Mouse (Mus musculus): ENCODE results near the gene Tex264.
A peak's percentile ranks its signal among the peaks of the same experiment; 100 is the strongest.

Tex264 gene

DNA sequence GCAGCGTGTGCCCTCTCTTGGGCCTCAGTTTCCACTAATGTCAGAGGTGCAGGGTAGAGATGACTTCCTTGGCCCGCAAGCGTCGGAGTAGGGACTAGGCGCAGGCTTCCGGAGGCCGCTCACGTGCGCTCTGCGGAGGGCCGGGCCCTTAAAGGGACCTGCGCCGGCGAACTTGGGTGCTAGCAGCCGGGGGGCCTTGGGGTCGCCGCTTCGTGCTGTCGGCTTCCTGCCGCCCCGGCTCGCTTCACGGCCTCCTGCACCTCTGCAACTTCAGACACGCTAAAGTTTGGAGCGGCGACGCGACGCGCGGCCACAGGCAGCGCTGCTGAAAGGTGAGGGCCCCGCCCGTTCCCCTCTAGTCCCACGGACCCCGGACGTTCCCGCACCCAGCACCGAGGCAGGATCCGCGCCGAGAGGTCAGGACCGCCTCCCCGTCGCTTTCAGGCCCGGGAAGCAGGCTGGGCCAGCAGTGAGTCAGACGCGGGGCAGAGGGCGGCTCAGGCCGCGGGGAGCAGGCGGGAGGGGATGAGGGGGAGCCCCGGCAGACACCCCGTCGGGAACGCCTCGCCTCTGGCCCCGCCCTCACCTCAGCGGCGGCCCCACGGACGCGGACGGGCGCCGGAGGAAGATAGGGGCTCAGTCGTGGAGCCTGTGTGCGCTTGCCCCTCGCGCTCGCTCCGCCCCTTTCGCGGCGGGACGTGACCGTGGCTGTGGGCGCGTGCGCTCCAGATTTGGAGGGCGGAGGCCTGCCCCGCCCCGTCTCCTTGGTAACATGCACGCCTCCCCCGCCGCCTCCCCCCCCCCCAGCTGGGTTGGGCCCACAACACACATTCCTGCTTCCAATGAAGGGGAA, at the start of gene Tex264:
Tex264 (minus strand) TSS at position 679 of the 853 bp plus-strand sequence.
- peak; percentile 92 for DNase-seq (ENCODE audit: low read depth)

- DNase-seq (ENCODE audit: low read depth), result no peak
Observed at GRCm38 (mm10) chr9:106733690-106734089, 48.0 kb upstream of the Tex264 start.

DNA sequence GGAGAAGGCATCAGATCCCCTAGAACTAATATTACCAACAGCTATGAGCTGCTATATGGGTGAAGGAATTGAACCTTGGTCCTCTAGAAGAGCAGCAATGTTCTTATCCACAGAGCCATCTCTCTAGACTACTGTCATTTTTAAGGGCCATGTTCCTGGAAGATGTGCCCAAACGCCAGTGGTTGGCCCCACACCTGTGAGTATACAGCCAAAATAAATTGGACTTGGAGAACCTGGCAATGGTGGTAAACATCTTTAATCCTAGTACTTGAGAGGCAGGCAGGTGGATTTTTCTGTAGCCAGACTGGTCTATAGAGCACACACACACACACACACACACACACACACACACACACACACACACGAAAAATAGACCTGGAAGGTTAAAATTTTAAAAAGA, 43.7 kb upstream of the Tex264 start:
- no peak for DNase-seq (ENCODE audit: low read depth)

DNA sequence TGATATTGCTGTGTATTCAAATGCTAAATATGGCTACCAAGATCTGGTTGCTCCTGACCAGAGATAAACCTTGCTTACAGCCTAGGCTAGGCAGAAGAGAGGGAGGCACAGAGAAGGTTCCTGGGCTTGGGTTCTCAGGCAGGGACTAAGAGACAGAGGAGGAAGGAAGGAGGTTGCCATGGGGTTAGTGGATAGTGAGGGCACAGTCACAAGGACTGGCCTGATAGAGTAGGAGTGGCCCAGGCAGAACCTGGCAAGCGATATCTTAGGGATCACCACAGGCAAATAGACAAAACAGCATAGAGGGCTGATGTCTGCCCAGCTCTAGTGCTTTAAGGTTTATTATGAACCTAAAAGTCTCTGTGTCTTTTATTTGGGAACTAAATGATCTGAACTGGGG, 41.2 kb upstream of the Tex264 start:
- no peak for DNase-seq (ENCODE audit: low read depth)

GRCm38 (mm10) chr9:106725435-106725834, 39.7 kb upstream of the Tex264 start:
- DNase-seq (ENCODE audit: low read depth), result no peak

GRCm38 (mm10) chr9:106724864-106725263, 39.1 kb upstream of the Tex264 start:
- no peak for DNase-seq (ENCODE audit: low read depth)

DNA sequence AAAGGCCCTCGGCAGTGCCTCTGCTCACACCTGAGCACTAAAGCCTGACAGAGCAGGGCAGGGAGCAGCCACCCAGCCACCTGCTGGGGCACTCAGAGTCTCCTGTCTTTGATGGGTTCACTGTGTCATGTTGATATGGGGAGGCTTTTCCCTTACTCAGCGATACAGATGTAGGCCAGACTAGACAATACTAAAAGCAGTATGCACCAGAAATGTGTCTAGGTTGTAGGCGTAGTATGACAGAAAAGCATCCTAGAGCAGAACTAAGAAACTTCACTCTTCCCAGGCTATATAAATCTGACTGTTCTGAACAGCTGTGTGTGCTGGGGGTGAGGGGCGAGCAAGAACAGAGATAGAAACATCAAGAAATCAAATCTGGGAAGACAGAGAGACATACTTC, 31.0 kb upstream of the Tex264 start:
- no peak for DNase-seq (ENCODE audit: low read depth)

DNA sequence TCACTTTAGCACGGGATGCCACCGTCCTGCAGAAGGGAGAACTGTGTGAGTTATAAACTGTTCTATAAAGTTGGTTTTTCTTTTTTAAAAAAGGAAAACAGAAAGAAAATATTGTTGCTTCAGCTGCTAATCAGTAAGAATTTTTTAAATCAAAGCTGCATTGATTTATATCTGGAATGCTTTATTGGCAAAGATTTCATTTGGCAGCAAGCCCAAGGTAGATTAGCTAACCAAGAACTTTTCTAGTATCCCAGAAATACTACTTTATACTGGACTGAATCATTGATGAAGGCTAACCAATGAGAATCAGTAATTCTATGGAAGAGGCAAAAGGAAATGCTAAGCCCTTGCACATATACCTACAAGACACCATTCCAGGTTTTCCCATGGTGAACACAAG, 30.5 kb upstream of the Tex264 start:
- DNase-seq (ENCODE audit: low read depth), result no peak

DNA sequence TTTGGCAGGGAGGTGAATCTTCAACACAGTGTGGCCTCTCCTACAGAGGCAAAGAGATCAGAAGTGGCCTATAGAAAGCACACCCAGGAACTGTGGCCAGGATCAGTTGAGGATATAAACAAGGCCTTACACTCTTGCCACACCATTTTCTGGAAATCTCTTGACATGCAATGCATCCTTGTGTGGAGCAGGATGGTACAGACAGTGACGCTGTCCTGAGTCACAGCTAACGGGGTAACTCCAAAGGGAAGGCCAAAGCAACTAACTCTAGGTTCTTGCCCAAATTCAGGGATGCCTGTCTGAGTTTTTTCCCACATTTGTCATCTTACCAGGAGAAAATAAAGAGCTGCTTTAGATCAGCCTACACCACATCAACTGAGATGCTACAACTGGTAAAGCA, 26.7 kb upstream of the Tex264 start:
- DNase-seq (ENCODE audit: low read depth), result no peak

GRCm38 (mm10) chr9:106692973-106693481, 7.3 kb upstream of the Tex264 start:
- DNase-seq (ENCODE audit: low read depth), result no peak

- no peak for DNase-seq (ENCODE audit: low read depth)
Observed at GRCm38 (mm10) chr9:106688834-106689233, 3.1 kb upstream of the Tex264 start.

GRCm38 (mm10) chr9:106686983-106687650, 1.4 kb upstream of the Tex264 start:
- DNase-seq (ENCODE audit: low read depth), result peak; percentile 82

DNA sequence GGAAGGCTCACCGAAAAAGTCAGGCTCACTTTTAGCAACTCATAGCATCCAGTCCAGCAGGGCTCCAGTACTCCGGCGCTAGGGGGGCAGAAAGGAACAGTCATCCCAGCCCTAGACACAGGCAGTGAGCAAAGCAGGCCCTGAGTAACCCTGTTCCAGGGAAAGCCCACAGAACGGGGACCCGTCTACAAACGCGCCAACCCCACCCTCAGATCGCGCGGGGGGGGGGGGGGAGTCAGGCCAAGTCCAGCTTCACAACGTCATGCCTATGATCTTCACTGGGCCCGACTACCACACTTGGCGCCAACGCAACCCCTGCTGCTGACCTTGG, 844 bp downstream of the Tex264 start:
- peak; percentile 41 for DNase-seq (ENCODE audit: low read depth)

DNA sequence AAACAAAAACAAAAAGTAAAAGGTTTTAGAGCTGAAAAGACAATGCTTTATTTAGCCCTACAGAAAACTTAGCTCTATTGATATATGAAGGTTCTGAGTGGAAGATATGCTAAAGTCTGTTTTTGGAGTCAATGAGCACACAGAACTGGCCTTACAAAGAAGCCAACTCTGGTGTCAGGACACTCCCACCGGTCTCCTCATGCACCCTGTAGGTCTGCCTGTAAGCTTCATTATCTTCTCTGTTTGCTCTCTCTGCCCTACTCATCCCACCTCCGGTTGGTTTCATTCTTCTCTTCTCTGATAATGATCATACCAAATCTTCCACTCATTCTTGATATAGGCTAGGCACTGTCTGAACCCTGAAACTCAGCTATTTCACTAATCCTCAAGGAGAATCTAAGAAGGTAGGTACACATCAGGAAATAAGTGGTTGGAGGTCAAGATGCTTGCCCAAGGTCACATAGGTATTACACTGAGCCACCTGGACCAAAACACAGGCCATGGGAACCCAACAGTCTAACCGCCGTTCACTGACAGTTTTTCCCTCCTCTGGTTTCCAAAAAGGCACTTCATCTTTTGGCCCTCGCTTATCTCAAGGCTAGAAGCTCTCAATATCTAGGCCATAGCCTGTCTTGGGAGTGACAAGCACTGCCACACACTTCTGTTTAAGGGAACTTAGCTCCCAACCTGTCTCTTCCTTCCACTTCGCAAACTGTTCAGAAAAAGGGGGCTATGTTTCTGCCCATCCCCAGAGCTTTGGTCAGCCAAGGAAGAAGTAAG, 1.4 kb downstream of the Tex264 start:
- no peak for DNase-seq (ENCODE audit: low read depth)

GRCm38 (mm10) chr9:106681026-106681425, 4.7 kb downstream of the Tex264 start:
- DNase-seq (ENCODE audit: low read depth), result peak; percentile 83

- DNase-seq (ENCODE audit: low read depth), result peak; percentile 57
Observed at GRCm38 (mm10) chr9:106678242-106678641, 7.5 kb downstream of the Tex264 start.

DNA sequence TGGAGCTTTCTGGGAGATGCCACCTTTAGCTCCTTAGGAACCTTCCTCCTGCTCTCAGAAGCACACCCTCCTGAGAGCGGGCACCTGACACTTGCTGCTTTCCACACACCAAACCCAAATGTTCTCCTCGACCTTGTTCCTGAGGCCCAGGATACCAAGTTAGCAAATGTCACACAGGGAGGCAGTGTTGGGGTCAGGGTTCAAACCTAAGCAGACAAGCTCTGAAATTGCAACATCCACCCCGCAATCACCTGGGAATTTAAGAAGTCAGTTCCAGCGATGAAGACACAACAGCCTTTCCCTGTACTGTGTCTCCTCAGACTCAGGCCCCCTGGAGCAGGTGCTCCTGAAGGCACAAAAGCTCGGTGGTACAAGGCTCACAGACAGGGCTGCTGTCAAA, 8.0 kb downstream of the Tex264 start:
- DNase-seq (ENCODE audit: low read depth), result no peak

GRCm38 (mm10) chr9:106676571-106676970, 9.2 kb downstream of the Tex264 start:
- DNase-seq (ENCODE audit: low read depth), result no peak

DNA sequence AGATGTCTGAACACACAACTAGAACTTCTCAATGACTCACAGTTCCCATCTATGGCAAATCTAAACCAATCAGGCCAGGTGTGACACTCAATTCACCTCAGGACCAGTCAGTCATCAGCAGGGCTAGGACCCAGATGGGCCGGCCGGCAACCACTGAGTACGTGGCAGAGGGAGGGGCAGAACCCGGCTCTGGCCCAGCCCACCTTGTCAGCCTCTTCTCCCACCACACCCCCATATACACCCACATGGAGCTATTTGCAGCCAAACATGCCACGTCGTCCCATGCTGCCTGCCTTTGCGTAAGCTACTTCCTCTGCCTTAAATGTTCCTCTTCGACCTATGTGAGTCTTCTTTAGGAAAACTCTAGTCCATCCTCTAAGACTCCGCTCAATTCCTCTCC, 9.8 kb downstream of the Tex264 start:
- no peak for DNase-seq (ENCODE audit: low read depth)

- peak; percentile 89 for DNase-seq (ENCODE audit: low read depth)
Observed at GRCm38 (mm10) chr9:106675480-106675879, 10.2 kb downstream of the Tex264 start.

DNA sequence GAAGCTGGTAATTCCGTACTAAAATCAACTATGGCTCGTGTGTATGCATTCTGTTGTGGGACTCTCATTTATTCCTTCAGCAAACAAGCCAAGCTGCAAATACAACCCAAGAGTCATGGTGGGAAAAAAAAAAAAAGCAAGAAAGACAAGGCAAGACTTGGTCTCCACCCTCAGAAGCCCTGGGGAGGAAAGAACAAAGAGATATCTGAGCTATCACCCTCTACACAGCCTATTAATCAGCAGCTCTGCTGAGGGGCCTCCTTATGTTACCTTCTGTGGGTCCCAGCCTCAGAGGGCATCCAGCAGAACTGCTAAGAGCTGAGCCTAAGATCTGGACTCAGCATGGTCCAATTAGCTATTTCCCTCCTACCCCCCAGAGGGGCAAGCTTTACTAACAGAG, 11.9 kb downstream of the Tex264 start:
- no peak for DNase-seq (ENCODE audit: low read depth)

DNA sequence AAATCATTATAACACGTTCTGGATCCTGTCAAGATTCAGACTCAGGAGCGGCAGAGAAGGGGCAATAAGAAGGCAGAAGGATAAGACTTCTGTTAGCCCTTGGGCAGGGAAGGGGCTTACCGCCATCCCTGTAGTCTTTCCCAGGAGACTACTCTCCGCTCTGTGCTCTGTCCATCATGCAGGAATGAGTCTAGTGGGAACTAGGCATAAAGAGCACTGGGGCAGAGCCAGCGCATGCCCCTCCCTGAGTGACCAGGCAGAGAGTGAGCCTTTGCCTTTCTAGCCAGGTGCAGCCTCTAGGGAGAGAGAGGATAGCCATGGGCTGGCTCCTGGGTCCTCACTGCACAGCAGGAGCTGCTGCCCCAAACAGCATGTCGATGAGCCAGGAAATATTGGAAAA, 20.9 kb downstream of the Tex264 start:
- no peak for DNase-seq (ENCODE audit: low read depth)

- DNase-seq (ENCODE audit: low read depth), result no peak
Observed at GRCm38 (mm10) chr9:106664433-106664832, 21.3 kb downstream of the Tex264 start.

Measured in NIH3T3 (cell line).